Mouse (Mus musculus) left cerebral cortex, adult 2 months (tissue): Measurements from ENCODE around the gene Drd2. TPM values are rescaled to one million over a fixed set of nuclear protein-coding genes. Genes with fewer than 3 reads are reported as not detected.

ENCODE experiments used
- DNase-seq, 2 experiments: peaks; one replicate each; pipeline ENCODE4 v3.0.0; 2021 to 2022; ENCODE audit warnings: low spot score in 2 of 2, mixed read lengths in 1 of 2; ENCODE audit errors: extremely low spot score in 1 of 2
- H3K27ac ChIP-seq: fragments of 200-600 bp; 2 replicates; pipeline ENCODE4 v1.8.1; 2022
- H3K4me3 ChIP-seq: fragments of 200-600 bp; 2 replicates; pipeline ENCODE4 v1.8.1; 2022
- CTCF ChIP-seq: fragments of 200-600 bp; IDR thresholded peaks from 2 replicates; pipeline ENCODE4 v1.8.1; 2022; ENCODE audit warnings: antibody characterized with exemption, mild to moderate bottlenecking, moderate library complexity
- intact Hi-C: fragments of 180-260 bp; cut with DNase I; formaldehyde crosslinking; loops from one replicate; pipeline ENCODE4 v1.15.1; 2025
- total RNA-seq, 2 experiments: library from RNA; stranded (reverse); gene quantifications; 2 replicates each; pipeline ENCODE4 v1.2.3; 2021

The Drd2 gene
- total RNA-seq, 2 experiments from 2014 or later: 3.5 to 10.5 TPM

GRCm38 (mm10) chr9:49386119-49386518, 45.7 kb downstream of the Drd2 start:
- TF ChIP-seq CTCF: no peak
- DNase-seq: peak in 1 of 2 experiments; percentile 40
- intact Hi-C loops: no loop called here
- Histone ChIP-seq H3K27ac (no peak overlapping the region), H3K4me3 (no peak overlapping the region)

- TF ChIP-seq CTCF: no peak
- DNase-seq: no peak
- Histone ChIP-seq H3K27ac (no peak overlapping the region), H3K4me3 (no peak overlapping the region)
- intact Hi-C loops: no loop called here
Observed at GRCm38 (mm10) chr9:49392242-49392641, 51.8 kb downstream of the Drd2 start.

GRCm38 (mm10) chr9:49396006-49396405, 55.6 kb downstream of the Drd2 start:
- intact Hi-C loops: no loop called here
- no peak overlapping the region for H3K4me3 ChIP-seq
- DNase-seq: peak in 1 of 2 experiments; percentile 20
- H3K27ac ChIP-seq: no peak overlapping the region
- no peak for TF ChIP-seq CTCF

- intact Hi-C loops: no loop called here
- TF ChIP-seq CTCF: no peak
- no peak overlapping the region for H3K27ac ChIP-seq
- no peak for DNase-seq
- no peak overlapping the region for H3K4me3 ChIP-seq
Observed at GRCm38 (mm10) chr9:49403711-49404110, 63.3 kb downstream of the Drd2 start.

- no peak for TF ChIP-seq CTCF
- Histone ChIP-seq H3K4me3 (no peak overlapping the region), H3K27ac (no peak overlapping the region)
- intact Hi-C loops: no loop called here
- DNase-seq: no peak
Observed at GRCm38 (mm10) chr9:49407028-49407427, 66.6 kb downstream of the Drd2 start.

- DNase-seq: no peak
- intact Hi-C loops: no loop called here
- no peak overlapping the region for H3K27ac ChIP-seq
- H3K4me3 ChIP-seq: no peak overlapping the region
- TF ChIP-seq CTCF: no peak
Observed at GRCm38 (mm10) chr9:49410621-49411020, 70.2 kb downstream of the Drd2 start.

GRCm38 (mm10) chr9:49423866-49424265, 83.4 kb downstream of the Drd2 start:
- no peak overlapping the region for H3K4me3 ChIP-seq
- H3K27ac ChIP-seq: no peak overlapping the region
- intact Hi-C loops: no loop called here
- TF ChIP-seq CTCF: no peak
- DNase-seq: no peak

- no peak overlapping the region for H3K27ac ChIP-seq
- intact Hi-C loops: no loop called here
- H3K4me3 ChIP-seq: no peak overlapping the region
- no peak for DNase-seq
- no peak for TF ChIP-seq CTCF
Observed at GRCm38 (mm10) chr9:49425585-49425984, 85.2 kb downstream of the Drd2 start.

- TF ChIP-seq CTCF: no peak
- Histone ChIP-seq H3K27ac (no peak within 1 kb of the TSS), H3K4me3 (no peak within 1 kb of the TSS)
- no peak for DNase-seq
- intact Hi-C loops: no loop called here
Observed at GRCm38 (mm10) chr9:49426921-49427320, 86.5 kb downstream of the Drd2 start, which contains the start of gene Ankk1. Ankk1 (minus strand) TSS chr9:49427021.

- no peak overlapping the region for H3K4me3 ChIP-seq
- no peak for TF ChIP-seq CTCF
- no peak overlapping the region for H3K27ac ChIP-seq
- intact Hi-C loops: no loop called here
- DNase-seq: no peak
Observed at GRCm38 (mm10) chr9:49427478-49427877, 87.1 kb downstream of the Drd2 start.

- H3K4me3 ChIP-seq: no peak overlapping the region
- H3K27ac ChIP-seq: no peak overlapping the region
- TF ChIP-seq CTCF: no peak
- DNase-seq: no peak
- intact Hi-C loops: no loop called here
Observed at GRCm38 (mm10) chr9:49442621-49443020, 102.2 kb downstream of the Drd2 start.

- TF ChIP-seq CTCF: no peak
- Histone ChIP-seq H3K27ac (no peak overlapping the region), H3K4me3 (no peak overlapping the region)
- no peak for DNase-seq
- intact Hi-C loops: no loop called here
Observed at GRCm38 (mm10) chr9:49450491-49450890, 110.1 kb downstream of the Drd2 start.

GRCm38 (mm10) chr9:49452396-49452795, 112.0 kb downstream of the Drd2 start:
- intact Hi-C loops: no loop called here
- no peak overlapping the region for H3K4me3 ChIP-seq
- no peak for TF ChIP-seq CTCF
- DNase-seq: no peak
- H3K27ac ChIP-seq: no peak overlapping the region

GRCm38 (mm10) chr9:49456136-49456535, 115.7 kb downstream of the Drd2 start:
- TF ChIP-seq CTCF: no peak
- intact Hi-C loops: no loop called here
- no peak overlapping the region for H3K27ac ChIP-seq
- DNase-seq: no peak
- no peak overlapping the region for H3K4me3 ChIP-seq

Other genes with a start within 250 kb of the Drd2 start
- not detected for gene Gm4894, start 90.1 kb upstream of the Drd2 start, total RNA-seq
- not detected for gene Ankk1, start 86.4 kb downstream of the Drd2 start, total RNA-seq
- 1 to 10 TPM; 1.4 to 1.7 TPM for gene Ttc12, start 145.6 kb downstream of the Drd2 start, total RNA-seq